Mouse (Mus musculus) R1 (cell line): ENCODE measurements at regions not wholly inside any gene's neighbourhood (a gene's known extent, or its start where the extent isn't known, plus 50 kb on each side); places are given as distances from the start of the nearest gene placed in this dataset.

Experiments used
- DNase-seq: peaks from one replicate; pipeline ENCODE4 v3.0.0-alpha.2; 2018; ENCODE audit warnings: low read depth, low spot score

GRCm38 (mm10) chr14:66584699-66585098 lies 575.7 kb upstream of the Gulo start:
- no peak for DNase-seq

GRCm38 (mm10) chr14:66579904-66580492 lies 571.0 kb upstream of the Gulo start:
- no peak for DNase-seq

GRCm38 (mm10) chr14:66566600-66566999 lies 557.6 kb upstream of the Gulo start:
- no peak for DNase-seq

GRCm38 (mm10) chr14:66562744-66563143 lies 553.7 kb upstream of the Gulo start:
- DNase-seq, result no peak

GRCm38 (mm10) chr14:66561715-66562114 lies 552.7 kb upstream of the Gulo start:
- DNase-seq, result no peak

- DNase-seq, result no peak
Measured at GRCm38 (mm10) chr14:66561042-66561590, 552.1 kb upstream of the Gulo start.

- no peak for DNase-seq
Measured at GRCm38 (mm10) chr14:66558393-66558792, 549.4 kb upstream of the Gulo start.

GRCm38 (mm10) chr14:66557631-66558030 lies 548.6 kb upstream of the Gulo start:
- no peak for DNase-seq

- DNase-seq, result no peak
Measured at GRCm38 (mm10) chr14:66538498-66538897, 529.5 kb upstream of the Gulo start.

GRCm38 (mm10) chr14:66534671-66535070 lies 525.7 kb upstream of the Gulo start:
- no peak for DNase-seq

- DNase-seq, result peak; percentile 9
Measured at GRCm38 (mm10) chr14:66528135-66528534, 519.1 kb upstream of the Gulo start.

- DNase-seq, result no peak
Measured at GRCm38 (mm10) chr14:66527061-66527460, 518.1 kb upstream of the Gulo start.

- no peak for DNase-seq
Measured at GRCm38 (mm10) chr14:66522856-66523400, 513.9 kb upstream of the Gulo start.

- no peak for DNase-seq
Measured at GRCm38 (mm10) chr14:66521836-66522629, 513.0 kb upstream of the Gulo start.

GRCm38 (mm10) chr14:66516770-66517169 lies 507.8 kb upstream of the Gulo start:
- DNase-seq, result no peak

GRCm38 (mm10) chr14:66510750-66511149 lies 501.7 kb upstream of the Gulo start:
- no peak for DNase-seq

- DNase-seq, result no peak
Measured at GRCm38 (mm10) chr14:66510218-66510617, 501.2 kb upstream of the Gulo start.

GRCm38 (mm10) chr14:66509706-66510105 lies 500.7 kb upstream of the Gulo start:
- no peak for DNase-seq

- no peak for DNase-seq
Measured at GRCm38 (mm10) chr14:66501995-66502394, 493.0 kb upstream of the Gulo start.

- no peak for DNase-seq
Measured at GRCm38 (mm10) chr14:66499896-66500295, 490.9 kb upstream of the Gulo start.

- DNase-seq, result no peak
Measured at GRCm38 (mm10) chr14:66495146-66495545, 486.1 kb upstream of the Gulo start.

- DNase-seq, result peak; percentile 8
Measured at GRCm38 (mm10) chr14:66494518-66494923, 485.5 kb upstream of the Gulo start.

- no peak for DNase-seq
Measured at GRCm38 (mm10) chr14:66493691-66494121, 484.7 kb upstream of the Gulo start.
